Comparison of ENCODE assay signal across 15 mouse cellular contexts in genomic region chr4:155137891-155138290, GRCm38 (mm10). TPM values are rescaled to one million over a fixed set of nuclear protein-coding genes. Genes with fewer than 3 reads are reported as not detected.
DNase-seq lines count a peak whose midpoint lies in the region; ATAC-seq and TF ChIP-seq lines count a peak whose summit lies in the region.
"Had no signal": no experiment of that assay in that cellular context is flagged by ENCODE, and none has a peak within 500 bp of the region (broad histone marks: within the 10 kb centered on the region; RNA-seq: fewer than 3 reads in every experiment).

No protein-coding gene starts in this region.

- peak; percentile 29 for DNase-seq in gastrocnemius, postnatal 14 days
- DNase-seq in gastrocnemius, adult 8-10 months (ENCODE audit: low spot score in 2 of 2) = no peak
- DNase-seq in liver, adult 2 months (ENCODE audit: extremely low read depth, low read depth, low spot score) = peak; percentile 96
- DNase-seq in liver = no peak
- no peak for DNase-seq in kidney, postnatal 0 days (ENCODE audit: low spot score)
- no peak for DNase-seq in embryo, embryonic 9.5 days (ENCODE audit: extremely low spot score)
- no peak for DNase-seq in adrenal gland, postnatal 14 days
- DNase-seq: gastrocnemius, postnatal 25 days; layer of hippocampus, adult 9-11 months; lung, adult 18-20 months; lung, postnatal 4 days; right cerebral cortex, postnatal 4 days; thymus, adult 18-20 months had no signal

- H3K79me2 ChIP-seq in liver, adult 2 months (ENCODE audit: control insufficient read depth, insufficient read depth, low read length) = no peaks in the 10 kb centered on the region

- H3K27ac ChIP-seq in liver, adult 2 months (replicated peaks; ENCODE audit: insufficient read depth, low read depth, low read length) = peak overlapping the region; percentile 60
- peak overlapping the region; percentile 47; the same call in 1 of the 2 replicates for H3K27ac ChIP-seq in kidney, postnatal 0 days
- H3K27ac ChIP-seq: forebrain, embryonic 15.5 days; midbrain, embryonic 15.5 days had no signal

- no peak for TF ChIP-seq POLR2A in liver, adult 2 months (IDR thresholded peaks at IDR 0.05; ENCODE audit: extremely low read depth, insufficient read depth, low read length)

- H3K9me3 ChIP-seq in kidney, postnatal 0 days (replicated peaks; ENCODE audit: low read length) = no peaks in the 10 kb centered on the region
- H3K9me3 ChIP-seq: forebrain, embryonic 15.5 days; midbrain, embryonic 15.5 days had no signal

- no peak; the same call in 1 of the 2 replicates for TF ChIP-seq CTCF in liver, adult 2 months (IDR thresholded peaks at IDR 0.05; ENCODE audit: low read depth, low read length)
- TF ChIP-seq CTCF in kidney, postnatal 0 days (IDR thresholded peaks at IDR 0.05; ENCODE audit: low read depth) = no peak; the same call in 1 of the 2 replicates

- no peaks in the 10 kb centered on the region for H3K27me3 ChIP-seq in liver, adult 2 months (ENCODE audit: control insufficient read depth, insufficient read depth, low read length)
- H3K27me3 ChIP-seq in kidney, postnatal 0 days (ENCODE audit: insufficient read depth, low read length) = no peaks in the 10 kb centered on the region
- H3K27me3 ChIP-seq: forebrain, embryonic 15.5 days; midbrain, embryonic 15.5 days had no signal

- intact Hi-C loops in gastrocnemius, postnatal 14 days (cut with DNase I; ENCODE audit: low total_unique reads) = no loop called here

- 0 out of 2 replicates have a peak, but pooled peaks have one; percentile 19 for ATAC-seq in kidney, postnatal 0 days (replicated peaks; ENCODE audit: low FRiP score, low read depth)
- ATAC-seq: forebrain, embryonic 15.5 days; midbrain, embryonic 15.5 days had no signal

- H3K4me2 ChIP-seq in kidney, postnatal 0 days (ENCODE audit: low read length) = no peak overlapping the region
- H3K4me2 ChIP-seq: forebrain, embryonic 15.5 days; midbrain, embryonic 15.5 days had no signal

- WGBS in liver, adult 2 months = 20% methylated on average over 7 of the region's 7 CpGs
- 72% methylated on average over 7 of the region's 7 CpGs for WGBS in kidney, postnatal 0 days

- no peak overlapping the region for H3K4me3 ChIP-seq in liver, adult 2 months (ENCODE audit: insufficient read depth, low read depth, low read length)
- no peak overlapping the region for H3K4me3 ChIP-seq in kidney, postnatal 0 days (replicated peaks; ENCODE audit: low read depth, low read length)
- H3K4me3 ChIP-seq: forebrain, embryonic 15.5 days; midbrain, embryonic 15.5 days had no signal

- H3K4me1 ChIP-seq in liver, adult 2 months (ENCODE audit: control insufficient read depth, insufficient read depth, low read length) = peaks cover 27% of the 10 kb centered on the region
- H3K4me1 ChIP-seq in kidney, postnatal 0 days (replicated peaks; ENCODE audit: insufficient read depth, low read length) = peaks cover 34% of the 10 kb centered on the region; the same call in 1 of the 2 replicates

- H3K36me3 ChIP-seq in liver, adult 2 months (ENCODE audit: control insufficient read depth, insufficient read depth, low read length) = no peaks in the 10 kb centered on the region
- no peaks in the 10 kb centered on the region for H3K36me3 ChIP-seq in kidney, postnatal 0 days (ENCODE audit: insufficient read depth, low read length)
- H3K36me3 ChIP-seq: forebrain, embryonic 15.5 days; midbrain, embryonic 15.5 days had no signal

- no peak overlapping the region for H3K9ac ChIP-seq in liver, adult 2 months (ENCODE audit: low read depth, low read length)
- no peak overlapping the region for H3K9ac ChIP-seq in kidney, postnatal 0 days (ENCODE audit: low read depth, low read length)
- H3K9ac ChIP-seq: forebrain, embryonic 15.5 days; midbrain, embryonic 15.5 days had no signal

RNA-seq across cellular contexts. Expression of gene Morn1, which starts 51.5 kb away (rescaled TPM):
- total RNA-seq in gastrocnemius, postnatal 14 days (2021) = 1 to 10 TPM; 2.3 to 2.9 TPM
- 1 to 10 TPM; 1.2 to 2.1 (median 1.4) TPM for total RNA-seq in gastrocnemius, adult 8-10 months (2022)
- 2.5 and 4.2 TPM in 2 replicates for total RNA-seq in liver, adult 2 months (2014; rRNA removed)
- 3.0 and 3.6 TPM in 2 replicates for polyA plus RNA-seq in liver, adult 2 months (2012; rRNA removed)
- 7.0 and 7.6 TPM in 2 replicates for polyA plus RNA-seq in kidney, postnatal 0 days (2015; fragmentation: Nextera tagmentation; extraction: Ambion mirVana)
- 7.3 and 8.3 TPM in 2 replicates for total RNA-seq in adrenal gland, postnatal 14 days (2021)

RNA-seq across cellular contexts. Expression of gene Rer1, which starts 51.7 kb away (rescaled TPM):
- total RNA-seq in gastrocnemius, postnatal 14 days (2021) = 10 to 100 TPM; 48.1 to 48.8 TPM
- total RNA-seq in gastrocnemius, adult 8-10 months (2022) = 10 to 100 TPM; 52.2 to 64.6 (median 59.8) TPM
- total RNA-seq in liver, adult 2 months (2014; rRNA removed) = 128 and 135 TPM in 2 replicates
- polyA plus RNA-seq in liver, adult 2 months (2012; rRNA removed) = 84.3 and 92.1 TPM in 2 replicates
- polyA plus RNA-seq in kidney, postnatal 0 days (2015; fragmentation: Nextera tagmentation; extraction: Ambion mirVana) = 194 and 205 TPM in 2 replicates
- 86.9 and 97.7 TPM in 2 replicates for total RNA-seq in adrenal gland, postnatal 14 days (2021)

Comparison
In these comparisons a context has a peak if more than half of its experiments do, and no peak if none do; other contexts are left out.
1. DNase-seq: peak in gastrocnemius, postnatal 14 days (single experiment) and liver, adult 2 months (single experiment); none in gastrocnemius, adult 8-10 months (0 of 2), liver (single experiment), kidney, postnatal 0 days (single experiment), embryo, embryonic 9.5 days (single experiment) and adrenal gland, postnatal 14 days (single experiment).